10 mouse cellular contexts compared by ENCODE assay signal in genomic region chr5:30271599-30272281, GRCm38 (mm10). TPM values are rescaled to one million over a fixed set of nuclear protein-coding genes. Genes with fewer than 3 reads are reported as not detected.
DNase-seq lines count a peak whose midpoint lies in the region; ATAC-seq and TF ChIP-seq lines count a peak whose summit lies in the region.
"Had no signal": no experiment of that assay in that cellular context is flagged by ENCODE, and none has a peak within 500 bp of the region (broad histone marks: within the 10 kb centered on the region; RNA-seq: fewer than 3 reads in every experiment).

No protein-coding gene starts in this region.

- H3K9ac ChIP-seq in heart, adult 2 months (ENCODE audit: low read depth, low read length), result no peak overlapping the region
- no peak overlapping the region for H3K9ac ChIP-seq in heart, embryonic 11.5 days (ENCODE audit: low read depth, low read length)
- H3K9ac ChIP-seq: limb, embryonic 12.5 days had no signal

- TF ChIP-seq CTCF in heart, adult 2 months (IDR thresholded peaks at IDR 0.05), result no peak

- H3K4me1 ChIP-seq in heart, adult 2 months (ENCODE audit: control insufficient read depth, insufficient read depth, low read length), result peaks cover 2% of the 10 kb centered on the region; the same call in 1 of the 2 replicates
- H3K4me1 ChIP-seq in heart, embryonic 11.5 days (ENCODE audit: control insufficient read depth, insufficient read depth, low read length), result no peaks in the 10 kb centered on the region

- ATAC-seq in heart, embryonic 11.5 days (replicated peaks; ENCODE audit: insufficient number of reproducible peaks, low FRiP score, low TSS enrichment), result no peak

- H3K27ac ChIP-seq in heart, adult 2 months, result no peak overlapping the region
- no peak overlapping the region for H3K27ac ChIP-seq in heart, embryonic 11.5 days (ENCODE audit: low read depth, low read length)
- H3K27ac ChIP-seq: kidney, postnatal 0 days had no signal

- peak; percentile 37 to 56 for DNase-seq in heart, adult 2 months
- peak; percentile 63 for DNase-seq in adrenal gland, postnatal 10 days
- DNase-seq in gastrocnemius, postnatal 10 days, result peak; percentile 45
- peak; percentile 39 for DNase-seq in lung, postnatal 25 days (ENCODE audit: low spot score)
- no peak for DNase-seq in layer of hippocampus, postnatal 36 days
- no peak for DNase-seq in embryo, embryonic 11 days
- no peak for DNase-seq in layer of hippocampus, postnatal 14 days (ENCODE audit: low spot score in 2 of 2)

- WGBS in heart, adult 2 months, result 81% methylated on average over 11 of the region's 11 CpGs
- WGBS in heart, embryonic 11.5 days (ENCODE audit: insufficient replicate concordance), result 88% methylated on average over 11 of the region's 11 CpGs

- no peaks in the 10 kb centered on the region for H3K9me3 ChIP-seq in heart, embryonic 11.5 days (replicated peaks; ENCODE audit: control insufficient read depth, low read length)
- H3K9me3 ChIP-seq: limb, embryonic 12.5 days had no signal

- no peak for TF ChIP-seq POLR2A in heart, adult 2 months (IDR thresholded peaks at IDR 0.05; ENCODE audit: insufficient read depth, low read depth, low read length)

- intact Hi-C loops in heart, adult 2 months (cut with DNase I), result no loop called here

- no peaks in the 10 kb centered on the region for H3K79me2 ChIP-seq in heart, adult 2 months (replicated peaks; ENCODE audit: control insufficient read depth, insufficient read depth, low read length)

- no peaks in the 10 kb centered on the region for H3K27me3 ChIP-seq in heart, adult 2 months (ENCODE audit: control insufficient read depth, insufficient read depth, low read length)
- no peaks in the 10 kb centered on the region for H3K27me3 ChIP-seq in heart, embryonic 11.5 days (ENCODE audit: control insufficient read depth, insufficient read depth, low read length)
- H3K27me3 ChIP-seq: limb, embryonic 12.5 days had no signal

- no peak overlapping the region for H3K4me3 ChIP-seq in heart, adult 2 months
- no peak overlapping the region for H3K4me3 ChIP-seq in heart, embryonic 11.5 days (ENCODE audit: low read depth, low read length)
- H3K4me3 ChIP-seq: limb, embryonic 12.5 days had no signal

- peaks cover 4% of the 10 kb centered on the region; the same call in 1 of the 2 replicates for H3K36me3 ChIP-seq in heart, adult 2 months (ENCODE audit: control insufficient read depth, insufficient read depth, low read length)
- H3K36me3 ChIP-seq in heart, embryonic 11.5 days (ENCODE audit: control insufficient read depth, insufficient read depth, low read length), result no peaks in the 10 kb centered on the region; the same call in 1 of the 2 replicates

- H3K4me2 ChIP-seq in heart, embryonic 11.5 days, result no peak overlapping the region
- H3K4me2 ChIP-seq: limb, embryonic 12.5 days had no signal

- TF ChIP-seq EP300 in heart, adult 2 months (IDR thresholded peaks at IDR 0.05; ENCODE audit: insufficient read depth, low read depth, low read length), result no peak

RNA-seq across cellular contexts. Expression of gene Drc1, which starts 9.4 kb away (rescaled TPM):
- total RNA-seq in heart, adult 2 months (2021), result not detected
- polyA plus RNA-seq in heart, adult 2 months (2012; rRNA removed), result 0.12 and 0.18 TPM in 2 replicates
- polyA plus RNA-seq in heart, embryonic 11.5 days (2014; fragmentation: Nextera tagmentation; extraction: Ambion mirVana), result 0.36 TPM in 1 of 2 replicates, not detected in the other
- under 1 TPM; 0.21 to 0.42 TPM for total RNA-seq in adrenal gland, postnatal 10 days (2021)
- total RNA-seq in gastrocnemius, postnatal 10 days (2021), result under 1 TPM in 1 of 2 experiments, not detected in 1; 0.49 TPM
- 1 to 10 TPM; 8.7 to 9.3 TPM for total RNA-seq in layer of hippocampus, postnatal 36 days (2021)
- 10 to 100 TPM in 1 of 2 experiments, 1 to 10 TPM in 1; 9.7 to 10.2 TPM for total RNA-seq in layer of hippocampus, postnatal 14 days (2021)

RNA-seq across cellular contexts. Expression of gene Selenoi, which starts 39.4 kb away (rescaled TPM):
- 10 to 100 TPM; 13.9 to 16.1 TPM for total RNA-seq in heart, adult 2 months (2021)
- 17.9 and 31.4 TPM in 2 replicates for polyA plus RNA-seq in heart, adult 2 months (2012; rRNA removed)
- polyA plus RNA-seq in heart, embryonic 11.5 days (2014; fragmentation: Nextera tagmentation; extraction: Ambion mirVana), result 22.9 and 24.9 TPM in 2 replicates
- 10 to 100 TPM; 20.4 to 20.7 TPM for total RNA-seq in adrenal gland, postnatal 10 days (2021)
- total RNA-seq in gastrocnemius, postnatal 10 days (2021), result 10 to 100 TPM; 11.9 to 15.3 TPM
- total RNA-seq in layer of hippocampus, postnatal 36 days (2021), result 10 to 100 TPM; 41.7 to 45.7 TPM
- total RNA-seq in layer of hippocampus, postnatal 14 days (2021), result 10 to 100 TPM; 42.8 to 57.1 TPM

Comparison
In these comparisons a context has a peak if more than half of its experiments do, and no peak if none do; other contexts are left out.
1. DNase-seq: peak in heart, adult 2 months (2 of 2), adrenal gland, postnatal 10 days (single experiment), gastrocnemius, postnatal 10 days (single experiment) and lung, postnatal 25 days (single experiment); none in layer of hippocampus, postnatal 36 days (0 of 2), embryo, embryonic 11 days (single experiment) and layer of hippocampus, postnatal 14 days (0 of 2).
2. RNA of gene Drc1, which starts 9.4 kb away (total RNA-seq): 9.7 to 10.2 TPM in layer of hippocampus, postnatal 14 days and 8.7 to 9.3 TPM in layer of hippocampus, postnatal 36 days; 0.49 TPM in gastrocnemius, postnatal 10 days, 0.21 to 0.42 TPM in adrenal gland, postnatal 10 days and not detected in heart, adult 2 months; every median in the first group is over 4 times any median in the second.